Mouse (Mus musculus) liver, postnatal 0 days (tissue): ENCODE measurements at regions not wholly inside any gene's neighbourhood (a gene's known extent, or its start where the extent isn't known, plus 50 kb on each side); places are given as distances from the start of the nearest gene placed in this dataset.

Source experiments
- ATAC-seq: fragments of 200-750 bp; cut with Nextera tagmentation; 2 replicates; pipeline ENCODE4 v1.8.0; 2017; ENCODE audit warnings: mild to moderate bottlenecking, moderate library complexity
- DNase-seq: peaks from one replicate; pipeline ENCODE4 v3.0.0-alpha.2; 2016
- H3K27ac ChIP-seq: fragments of 300-500 bp; sonication (generic); 2 replicates; pipeline ENCODE4 v1.5.1; 2014; ENCODE audit warnings: antibody characterized with exemption, moderate library complexity, mild to moderate bottlenecking, low read depth
- H3K27me3 ChIP-seq: fragments of 300-500 bp; sonication (generic); 2 replicates; pipeline ENCODE4 v1.6.1; 2014; ENCODE audit warnings: low read length, control low read depth, mixed read lengths; ENCODE audit not compliant: insufficient read depth
- H3K36me3 ChIP-seq: fragments of 300-500 bp; sonication (generic); replicated peaks from 2 replicates; pipeline ENCODE4 v1.6.1; 2014; ENCODE audit warnings: mild to moderate bottlenecking, control low read depth, low read length, moderate library complexity, mixed read lengths; ENCODE audit not compliant: insufficient read depth
- H3K4me1 ChIP-seq: fragments of 300-500 bp; sonication (generic); 2 replicates; pipeline ENCODE4 v1.6.1; 2014; ENCODE audit warnings: antibody characterized with exemption, mild to moderate bottlenecking, control low read depth; ENCODE audit not compliant: insufficient read depth
- H3K4me2 ChIP-seq: fragments of 300-500 bp; sonication (generic); 2 replicates; pipeline ENCODE4 v1.6.1; 2014; ENCODE audit warnings: low read depth, mild to moderate bottlenecking, low read length, moderate library complexity, mixed read lengths
- H3K4me3 ChIP-seq: fragments of 300-500 bp; sonication (generic); 2 replicates; pipeline ENCODE4 v1.5.1; 2014; ENCODE audit warnings: low read depth, low read length
- H3K9ac ChIP-seq: fragments of 300-500 bp; sonication (generic); replicated peaks from 2 replicates; pipeline ENCODE4 v1.6.1; 2014; ENCODE audit warnings: mild to moderate bottlenecking, moderate library complexity
- H3K9me3 ChIP-seq: fragments of 300-500 bp; sonication (generic); 2 replicates; pipeline ENCODE4 v1.6.1; 2016; ENCODE audit warnings: mild to moderate bottlenecking, control low read depth, low read length, mixed read lengths
- CTCF ChIP-seq: sonication (generic); IDR thresholded peaks from 2 replicates; pipeline ENCODE4 v1.5.1; 2016; ENCODE audit warnings: antibody characterized with exemption, low read depth
- EP300 ChIP-seq: IDR thresholded peaks from 2 replicates; pipeline ENCODE4 v1.6.1; 2016; ENCODE audit warnings: antibody characterized with exemption, low read depth, mild to moderate bottlenecking
- WGBS: fragments of 180-500 bp; shearing (Covaris S2); extraction: QIAGEN DNeasy Blood & Tissue Kit; methylation state at CpG from one replicate; pipeline ENCODE4 v1.1.7; 2014; ENCODE audit not compliant: insufficient replicate concordance; 5-methylcytosine and 5-hydroxymethylcytosine counted together

DNA sequence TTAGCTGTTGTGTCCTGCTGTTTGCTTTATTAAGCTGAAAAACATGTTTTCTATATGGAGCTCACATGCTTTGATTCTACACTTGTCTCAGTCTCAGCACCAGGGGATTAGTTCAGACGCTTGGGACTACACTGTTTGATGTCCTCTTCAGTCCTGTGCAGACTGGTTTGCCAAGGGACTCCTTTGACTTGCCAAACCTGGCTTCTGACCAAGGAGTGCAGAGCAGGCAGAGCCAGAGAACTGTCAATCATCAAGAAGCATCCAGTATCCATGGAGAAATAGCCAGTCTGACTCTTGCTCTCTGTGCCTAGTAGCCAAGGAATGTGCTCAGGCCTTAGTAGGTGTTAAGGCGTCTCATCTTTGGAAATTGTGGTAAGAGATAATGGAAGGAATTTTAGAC lies 448.4 kb downstream of the Col12a1 start:
- WGBS, result 64% methylated on average over 2 of the region's 2 CpGs
- Histone ChIP-seq H3K27ac (no peak overlapping the region), H3K9me3 (no peaks in the 10 kb centered on the region), H3K9ac (no peak overlapping the region), H3K4me3 (no peak overlapping the region), H3K27me3 (no peaks in the 10 kb centered on the region), H3K4me2 (no peak overlapping the region), H3K36me3 (no peaks in the 10 kb centered on the region), H3K4me1 (no peaks in the 10 kb centered on the region)
- ATAC-seq, result no peak
- TF ChIP-seq EP300, result no peak
- no peak for TF ChIP-seq CTCF
- DNase-seq, result no peak

DNA sequence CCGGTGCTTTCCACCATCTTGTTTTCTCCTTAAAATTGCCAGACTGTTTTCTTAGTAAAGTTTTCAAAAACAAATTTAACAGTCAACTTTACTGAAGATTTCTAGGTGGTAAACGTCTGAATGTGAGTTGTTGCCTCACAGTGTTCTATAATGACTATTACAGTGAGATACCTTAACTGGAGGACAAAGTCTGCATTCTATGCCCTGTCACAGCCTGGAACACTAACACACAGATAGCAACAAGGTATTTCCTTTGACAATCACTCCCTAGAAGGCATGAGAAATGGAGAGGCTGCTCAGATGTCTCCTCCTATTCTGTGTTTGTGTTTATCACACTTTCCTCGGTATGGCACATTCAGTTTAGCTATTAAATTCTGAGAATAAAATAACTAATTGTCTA lies 430.8 kb downstream of the Col12a1 start:
- Histone ChIP-seq H3K4me2 (no peak overlapping the region), H3K9ac (no peak overlapping the region), H3K4me1 (no peaks in the 10 kb centered on the region), H3K9me3 (no peaks in the 10 kb centered on the region), H3K27ac (no peak overlapping the region), H3K36me3 (no peaks in the 10 kb centered on the region), H3K4me3 (no peak overlapping the region), H3K27me3 (no peaks in the 10 kb centered on the region)
- DNase-seq (no peak), ATAC-seq (no peak)
- TF ChIP-seq CTCF, result no peak
- no peak for TF ChIP-seq EP300
- 68% methylated on average over 3 of the region's 3 CpGs for WGBS

DNA sequence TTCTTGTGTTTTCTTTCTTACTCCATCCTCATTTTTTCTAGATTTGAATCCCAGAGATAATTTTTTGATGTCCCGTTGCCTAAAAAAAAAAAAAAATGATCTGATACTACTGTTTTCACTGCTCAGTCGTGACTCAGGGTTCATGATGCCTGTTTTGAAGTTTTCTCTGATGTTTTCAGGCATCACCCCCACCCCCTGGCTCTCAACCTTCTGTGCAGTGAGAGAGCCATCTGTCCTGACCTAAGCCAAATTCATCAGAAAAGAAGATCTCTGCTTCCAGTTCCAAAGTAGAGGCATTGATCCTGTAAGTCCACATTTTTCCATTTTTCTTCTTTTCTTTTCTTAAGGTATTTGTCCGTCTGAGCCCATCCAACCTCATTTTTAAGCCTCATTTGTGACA lies 423.3 kb downstream of the Col12a1 start:
- 62% methylated on average over 3 of the region's 3 CpGs for WGBS
- DNase-seq, result no peak
- H3K27ac ChIP-seq, result no peak overlapping the region
- no peak for TF ChIP-seq EP300
- H3K4me2 ChIP-seq, result no peak overlapping the region
- H3K36me3 ChIP-seq, result no peaks in the 10 kb centered on the region
- H3K27me3 ChIP-seq, result no peaks in the 10 kb centered on the region
- H3K9me3 ChIP-seq, result no peaks in the 10 kb centered on the region
- ATAC-seq, result no peak
- H3K4me1 ChIP-seq, result no peaks in the 10 kb centered on the region
- H3K4me3 ChIP-seq, result no peak overlapping the region
- H3K9ac ChIP-seq, result no peak overlapping the region

DNA sequence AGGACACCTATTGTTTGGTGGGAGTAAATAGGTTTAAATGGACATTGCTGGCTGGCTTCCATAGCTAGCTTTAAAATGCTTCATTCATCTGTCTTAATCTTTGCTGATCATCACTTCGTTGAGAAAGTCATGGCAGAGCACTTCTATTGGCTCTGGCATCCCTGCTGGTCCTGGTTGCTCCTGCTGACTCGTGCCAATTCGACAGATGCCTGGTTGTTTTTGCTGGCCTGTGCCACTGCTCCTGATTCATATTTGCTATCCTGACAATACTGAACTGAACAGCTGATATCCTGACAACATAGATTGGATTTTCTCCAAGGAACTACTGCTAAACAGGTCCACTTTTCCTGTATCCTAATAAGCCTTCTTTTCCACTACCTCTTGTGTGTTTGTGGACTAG lies 417.1 kb downstream of the Col12a1 start:
- Histone ChIP-seq H3K27me3 (no peaks in the 10 kb centered on the region), H3K9ac (no peak overlapping the region), H3K4me1 (no peaks in the 10 kb centered on the region), H3K9me3 (no peaks in the 10 kb centered on the region), H3K27ac (no peak overlapping the region), H3K36me3 (no peaks in the 10 kb centered on the region), H3K4me3 (no peak overlapping the region), H3K4me2 (no peak overlapping the region)
- no peak for DNase-seq
- no peak for ATAC-seq
- TF ChIP-seq CTCF, result no peak
- no peak for TF ChIP-seq EP300
- WGBS, result 65% methylated on average over 3 of the region's 3 CpGs

DNA sequence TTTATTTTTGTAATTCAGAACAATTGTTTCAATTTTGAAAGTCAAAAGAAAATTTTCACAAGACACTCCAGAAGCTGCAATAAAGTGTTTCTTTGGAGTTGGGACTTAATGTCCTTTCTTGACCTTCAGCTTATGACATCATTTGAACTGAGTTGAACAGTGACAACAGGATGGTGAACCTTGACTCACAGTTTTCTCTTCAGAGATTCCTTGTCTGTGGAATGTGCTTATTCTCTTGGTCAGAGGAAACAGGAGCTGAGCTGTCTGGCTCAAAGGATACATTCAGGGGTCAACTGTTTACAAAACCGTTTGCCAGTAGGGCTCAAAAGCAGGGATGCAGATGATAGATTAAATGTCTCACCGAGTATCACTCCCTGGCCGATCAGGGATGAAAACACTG lies 408.0 kb downstream of the Col12a1 start:
- H3K4me1 ChIP-seq, result no peaks in the 10 kb centered on the region
- WGBS, result 51% methylated on average over 3 of the region's 3 CpGs
- no peak for DNase-seq
- H3K9me3 ChIP-seq, result no peaks in the 10 kb centered on the region
- no peak for TF ChIP-seq EP300
- TF ChIP-seq CTCF, result no peak
- no peaks in the 10 kb centered on the region for H3K36me3 ChIP-seq
- H3K9ac ChIP-seq, result no peak overlapping the region
- no peak for ATAC-seq
- H3K27ac ChIP-seq, result no peak overlapping the region
- no peak overlapping the region for H3K4me2 ChIP-seq
- no peaks in the 10 kb centered on the region for H3K27me3 ChIP-seq
- no peak overlapping the region for H3K4me3 ChIP-seq

DNA sequence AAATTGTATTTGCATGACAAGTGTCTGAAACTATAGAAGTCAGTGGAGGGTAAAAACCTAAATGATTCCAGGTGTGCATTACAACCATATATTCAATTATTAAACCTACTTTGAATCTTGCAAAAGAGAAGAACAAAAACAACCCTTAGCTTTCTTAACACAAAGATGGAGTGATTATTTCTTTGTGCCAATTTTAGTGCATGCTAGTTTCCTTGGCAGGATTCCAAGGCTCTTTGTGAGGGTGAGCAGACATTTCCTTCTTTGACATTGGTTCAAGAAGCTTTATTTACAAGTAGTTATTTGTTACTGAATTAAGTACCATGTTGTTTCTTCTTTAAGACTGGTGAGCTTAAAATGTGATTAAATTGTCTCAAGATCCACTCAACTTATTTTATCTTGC lies 401.2 kb downstream of the Col12a1 start:
- Histone ChIP-seq H3K4me2 (no peak overlapping the region), H3K9ac (no peak overlapping the region), H3K4me3 (no peak overlapping the region), H3K27ac (no peak overlapping the region), H3K27me3 (no peaks in the 10 kb centered on the region), H3K36me3 (no peaks in the 10 kb centered on the region), H3K4me1 (no peaks in the 10 kb centered on the region), H3K9me3 (no peaks in the 10 kb centered on the region)
- no peak for DNase-seq
- TF ChIP-seq EP300, result no peak
- no peak for TF ChIP-seq CTCF
- no peak for ATAC-seq

DNA sequence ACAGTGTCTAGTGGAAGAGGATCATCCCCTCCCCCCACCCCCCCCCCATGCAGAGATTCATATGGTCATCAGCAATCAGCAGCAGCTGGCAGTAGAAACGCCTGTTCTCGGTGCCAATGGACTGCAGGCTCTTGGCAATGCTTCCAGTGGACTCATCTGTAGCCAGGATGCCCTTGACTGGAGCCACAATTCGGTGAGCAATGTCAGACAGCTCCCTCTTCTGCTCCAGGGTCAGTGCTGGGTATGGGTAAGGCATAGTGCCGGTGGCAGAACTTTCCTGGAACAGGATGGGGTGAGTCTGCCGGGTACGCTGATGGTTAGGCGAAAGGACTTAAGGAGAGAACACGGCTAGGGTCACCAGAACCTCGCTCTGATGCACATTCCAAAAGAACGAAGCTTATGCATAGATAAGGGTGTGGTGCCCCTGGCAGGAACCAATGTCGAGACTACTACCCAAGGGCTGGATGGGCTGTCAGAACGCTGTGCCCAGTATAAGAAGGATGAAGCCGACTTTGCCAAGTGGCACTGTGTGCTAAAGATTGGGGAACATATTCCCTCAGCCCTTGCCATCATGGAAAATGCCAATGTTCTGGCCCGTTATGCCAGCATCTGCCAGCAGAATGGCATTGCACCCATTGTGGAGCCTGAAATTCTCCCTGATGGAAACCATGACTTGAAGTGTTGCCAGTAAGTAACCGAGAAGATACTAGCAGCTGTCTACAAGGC lies 372.1 kb downstream of the Col12a1 start:
- 77% methylated on average over 15 of the region's 15 CpGs for WGBS
- no peaks in the 10 kb centered on the region for H3K36me3 ChIP-seq
- H3K4me2 ChIP-seq, result no peak overlapping the region
- H3K9ac ChIP-seq, result no peak overlapping the region
- H3K9me3 ChIP-seq, result no peaks in the 10 kb centered on the region
- H3K27ac ChIP-seq, result no peak overlapping the region
- ATAC-seq (no peak), DNase-seq (no peak)
- no peak overlapping the region for H3K4me3 ChIP-seq
- TF ChIP-seq CTCF (no peak), EP300 (no peak)
- no peaks in the 10 kb centered on the region for H3K4me1 ChIP-seq
- no peaks in the 10 kb centered on the region for H3K27me3 ChIP-seq
